Mouse (Mus musculus): ENCODE measurements around the gene Mid1. TPM values are rescaled to one million over a fixed set of nuclear protein-coding genes. Genes with fewer than 3 reads are reported as not detected.
A peak's percentile ranks its signal among the peaks of the same experiment; 100 is the strongest.
"Not testable (repeated sequence)": the region's sequence is repeated elsewhere in the genome, so short reads cannot be mapped to it uniquely, and the experiment has no call there.

Gene Mid1
- polyA plus RNA-seq, 1 experiment from 2014 or later, result 1.6 TPM

DNA sequence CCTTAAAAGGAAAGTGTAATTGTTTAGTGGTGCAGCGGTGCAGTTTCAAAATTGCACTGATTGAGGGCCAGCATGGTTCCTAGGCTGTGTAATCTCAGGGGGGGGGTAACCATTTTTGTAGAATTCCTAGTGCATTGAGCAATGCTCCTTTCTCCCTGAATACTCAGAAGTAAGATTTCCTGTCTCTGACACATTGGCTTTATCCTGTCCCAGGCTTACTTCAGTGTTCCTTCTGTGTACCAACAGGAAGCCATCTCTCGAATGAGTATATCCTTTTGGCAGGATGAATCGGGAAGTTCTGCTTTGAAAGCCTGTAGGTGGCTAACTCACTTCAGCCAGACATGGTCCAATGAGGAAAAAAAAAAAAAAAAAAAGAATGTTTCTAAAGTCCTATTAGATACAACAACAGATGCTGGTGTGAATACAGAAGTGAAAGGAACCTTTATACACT lies 290.7 kb downstream of the Mid1 start:
- not testable (repeated sequence) for H3K4me1 ChIP-seq (ENCODE audit: control insufficient read depth, low read depth, low read length); H3K4me3 ChIP-seq (ENCODE audit: low read depth, low read length); H3K36me3 ChIP-seq (ENCODE audit: control insufficient read depth, insufficient read depth); H3K27me3 ChIP-seq (ENCODE audit: control insufficient read depth, insufficient read depth, low read depth, low read length); H3K4me2 ChIP-seq (ENCODE audit: low read depth, low read length); H3K9me3 ChIP-seq (replicated peaks; ENCODE audit: control insufficient read depth, low read length); H3K9ac ChIP-seq (ENCODE audit: low read depth, low read length); H3K27ac ChIP-seq (ENCODE audit: low read length)
- WGBS (ENCODE audit: insufficient replicate concordance), result 55% methylated on average over 3 of the region's 3 CpGs
- ATAC-seq (ENCODE audit: low read depth), result peak; percentile 17; the same call in 1 of the 2 replicates

DNA sequence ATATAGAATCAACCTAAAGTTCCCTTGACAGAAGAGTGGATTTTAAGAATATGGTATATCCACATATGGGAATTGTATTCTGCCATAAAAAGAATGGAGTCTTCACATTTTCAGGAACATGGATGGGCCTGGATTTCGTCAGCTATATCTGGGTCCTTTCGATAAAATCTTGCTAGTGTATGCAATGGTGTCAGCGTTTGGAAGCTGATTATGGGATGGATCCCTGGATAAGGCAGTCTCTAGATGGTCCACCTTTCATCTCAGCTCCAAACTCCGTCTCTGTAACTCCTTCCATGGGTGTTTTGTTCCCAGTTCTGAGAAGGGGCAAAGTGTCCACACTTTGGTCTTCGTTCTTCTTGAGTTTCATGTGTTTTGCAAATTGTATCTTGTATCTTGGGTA lies 291.3 kb downstream of the Mid1 start:
- 48% methylated on average over 5 of the region's 5 CpGs for WGBS (ENCODE audit: insufficient replicate concordance)
- not testable (repeated sequence) for H3K9ac ChIP-seq (ENCODE audit: low read depth, low read length); H3K27me3 ChIP-seq (ENCODE audit: control insufficient read depth, insufficient read depth, low read depth, low read length); H3K9me3 ChIP-seq (replicated peaks; ENCODE audit: control insufficient read depth, low read length); H3K4me2 ChIP-seq (ENCODE audit: low read depth, low read length); ATAC-seq (ENCODE audit: low read depth); H3K27ac ChIP-seq (ENCODE audit: low read length); H3K4me1 ChIP-seq (ENCODE audit: control insufficient read depth, low read depth, low read length); H3K4me3 ChIP-seq (ENCODE audit: low read depth, low read length); H3K36me3 ChIP-seq (ENCODE audit: control insufficient read depth, insufficient read depth)

DNA sequence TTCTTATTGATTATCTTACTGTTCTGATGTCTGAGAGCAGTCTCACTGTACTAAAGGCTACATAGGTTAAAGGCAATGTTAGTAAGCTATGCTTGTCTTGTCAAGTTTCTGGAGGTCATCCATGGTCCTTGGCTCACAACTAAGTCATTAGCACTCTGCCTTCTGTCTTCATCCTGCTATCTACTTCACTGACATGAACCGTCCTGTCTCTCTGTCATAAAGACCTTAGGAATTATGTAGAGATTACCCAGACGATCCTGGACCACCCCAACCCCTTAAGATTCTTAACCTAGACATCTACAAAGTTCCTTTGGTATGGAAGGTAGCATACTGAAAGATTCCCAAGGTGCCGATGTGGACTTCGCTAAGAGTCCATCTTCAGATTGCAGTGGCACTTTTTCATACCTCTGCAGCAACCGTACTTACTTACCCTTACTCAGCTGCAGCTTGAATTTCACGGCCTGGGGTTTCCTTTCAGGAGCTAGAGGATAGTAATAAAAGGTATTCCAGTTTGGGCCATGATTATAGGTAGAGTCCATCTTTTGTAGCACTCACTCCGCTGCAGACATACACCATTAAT lies 292.9 kb downstream of the Mid1 start:
- not testable (repeated sequence) for H3K27me3 ChIP-seq (ENCODE audit: control insufficient read depth, insufficient read depth, low read depth, low read length); H3K4me3 ChIP-seq (ENCODE audit: low read depth, low read length); H3K27ac ChIP-seq (ENCODE audit: low read length); ATAC-seq (ENCODE audit: low read depth); H3K9me3 ChIP-seq (replicated peaks; ENCODE audit: control insufficient read depth, low read length); H3K9ac ChIP-seq (ENCODE audit: low read depth, low read length); H3K4me1 ChIP-seq (ENCODE audit: control insufficient read depth, low read depth, low read length); H3K4me2 ChIP-seq (ENCODE audit: low read depth, low read length)
- peaks cover 15% of the 10 kb centered on the region for H3K36me3 ChIP-seq (ENCODE audit: control insufficient read depth, insufficient read depth)
- WGBS (ENCODE audit: insufficient replicate concordance), result 77% methylated on average over 7 of the region's 7 CpGs

DNA sequence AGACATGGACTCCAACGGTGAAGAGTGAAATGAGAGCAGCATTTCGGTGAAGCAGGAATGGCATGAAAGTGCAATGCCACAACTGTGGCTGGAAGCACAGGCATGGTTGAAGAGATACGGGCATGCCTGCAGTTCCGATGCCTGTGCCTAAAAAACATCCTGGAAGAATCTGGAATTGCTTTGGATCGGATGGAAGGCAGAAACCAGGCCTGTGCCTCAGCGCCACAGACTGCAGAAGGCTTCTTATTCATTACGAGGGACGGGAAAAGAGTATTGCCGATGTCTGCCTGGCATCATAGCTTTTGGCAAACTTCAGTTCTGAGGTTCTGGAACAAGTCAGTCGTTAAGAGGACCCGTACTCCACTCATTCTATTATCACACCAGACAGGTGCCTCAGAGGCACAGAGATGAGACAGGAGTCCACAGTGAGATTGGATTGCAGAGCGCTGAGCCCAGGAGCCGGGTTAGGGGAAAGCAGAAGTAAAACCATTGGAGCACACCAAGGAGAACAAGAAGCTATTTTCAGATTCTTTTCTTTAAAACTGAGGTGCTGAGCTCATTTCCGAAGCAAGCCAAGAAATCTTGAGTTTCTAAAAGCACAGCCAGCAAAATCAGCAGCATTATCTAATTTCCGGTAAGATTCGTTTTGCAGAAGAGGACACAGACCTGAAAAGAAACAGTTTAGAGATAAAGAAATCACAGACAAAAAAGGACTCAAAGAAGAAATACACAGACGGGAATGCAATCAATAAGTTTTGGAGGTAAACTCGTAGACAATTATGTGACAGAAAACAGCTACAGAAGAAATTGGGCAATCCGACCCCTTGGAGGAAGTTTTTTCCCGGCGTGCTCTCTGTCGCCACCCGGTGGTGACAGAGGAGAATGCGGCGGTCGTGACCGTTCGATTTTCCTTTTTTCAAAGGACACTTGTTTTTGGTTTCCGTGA lies 293.7 kb downstream of the Mid1 start:
- H3K27ac ChIP-seq (ENCODE audit: low read length), result not testable (repeated sequence)

DNA sequence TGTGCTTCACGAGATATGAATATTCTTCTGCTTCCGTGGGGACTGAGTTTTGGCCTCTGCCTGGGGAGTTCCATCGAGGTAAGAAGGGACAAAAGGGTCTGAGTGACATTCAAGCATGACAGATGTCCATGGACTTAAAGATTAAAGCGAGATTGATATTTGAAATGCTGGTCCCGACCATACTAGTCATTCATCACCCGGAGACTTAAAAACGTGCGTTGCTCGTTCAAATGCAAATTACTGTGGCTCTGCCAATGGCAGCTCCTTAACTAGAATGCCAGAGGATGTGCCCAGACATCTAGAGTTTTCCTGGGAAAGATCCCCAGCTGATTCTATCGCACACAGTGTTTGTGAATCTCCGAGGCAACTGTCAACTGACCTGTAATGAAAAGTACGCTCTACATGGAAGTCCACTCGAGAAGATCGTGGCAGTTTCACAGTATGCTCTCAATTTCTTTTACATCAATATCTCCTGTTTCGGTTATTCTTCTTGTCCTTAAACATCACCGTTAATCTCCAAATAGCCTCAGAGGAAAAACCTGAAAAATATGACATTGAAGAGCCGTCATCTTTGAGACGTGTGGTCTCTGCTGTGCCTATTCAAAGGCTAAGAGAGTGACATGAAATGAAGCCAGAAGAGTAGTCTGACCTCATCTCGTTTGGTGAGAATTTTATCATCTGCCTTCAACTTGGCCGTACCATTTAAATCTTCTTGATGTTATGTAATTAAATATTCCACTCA lies 294.6 kb downstream of the Mid1 start:
- not testable (repeated sequence) for H3K4me1 ChIP-seq (ENCODE audit: control insufficient read depth, low read depth, low read length); H3K9ac ChIP-seq (ENCODE audit: low read depth, low read length); H3K27ac ChIP-seq (ENCODE audit: low read length); ATAC-seq (ENCODE audit: low read depth); H3K9me3 ChIP-seq (replicated peaks; ENCODE audit: control insufficient read depth, low read length); H3K4me2 ChIP-seq (ENCODE audit: low read depth, low read length); H3K4me3 ChIP-seq (ENCODE audit: low read depth, low read length); H3K27me3 ChIP-seq (ENCODE audit: control insufficient read depth, insufficient read depth, low read depth, low read length)
- 74% methylated on average over 20 of the region's 20 CpGs for WGBS (ENCODE audit: insufficient replicate concordance)
- H3K36me3 ChIP-seq (ENCODE audit: control insufficient read depth, insufficient read depth), result peaks cover 21% of the 10 kb centered on the region

More for the DNA sequence above, 293.7 kb downstream of the Mid1 start:
- not testable (repeated sequence) for H3K4me1 ChIP-seq (ENCODE audit: control insufficient read depth, low read depth, low read length); H3K4me3 ChIP-seq (ENCODE audit: low read depth, low read length); H3K9ac ChIP-seq (ENCODE audit: low read depth, low read length); H3K27me3 ChIP-seq (ENCODE audit: control insufficient read depth, insufficient read depth, low read depth, low read length); H3K9me3 ChIP-seq (replicated peaks; ENCODE audit: control insufficient read depth, low read length)
- peak; percentile 20 for ATAC-seq (ENCODE audit: low read depth)
- Histone ChIP-seq H3K4me2 (ENCODE audit: low read depth, low read length) (peak overlapping the region; percentile 10; the same call in 1 of the 2 replicates), H3K36me3 (ENCODE audit: control insufficient read depth, insufficient read depth) (peaks cover 13% of the 10 kb centered on the region)
- 53% methylated on average over 29 of the region's 29 CpGs for WGBS (ENCODE audit: insufficient replicate concordance)

DNA sequence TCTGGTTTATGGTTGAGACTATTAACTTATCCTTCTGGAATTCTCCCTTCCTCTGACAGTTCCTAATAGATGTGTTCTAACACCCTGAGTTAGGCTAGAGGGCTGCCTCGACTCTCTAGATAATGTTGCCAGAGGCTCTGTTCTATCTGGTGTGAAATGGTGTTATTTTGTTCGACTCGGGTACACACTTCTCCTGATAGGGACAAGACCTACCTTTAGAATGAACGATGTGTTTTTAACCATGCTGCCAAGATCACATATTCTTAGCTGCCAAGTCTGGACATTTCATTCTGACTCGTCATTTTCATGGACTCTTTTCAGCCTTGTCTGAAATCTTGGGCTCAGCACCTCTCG lies 295.2 kb downstream of the Mid1 start:
- WGBS (ENCODE audit: insufficient replicate concordance), result 67% methylated on average over 6 of the region's 6 CpGs
- not testable (repeated sequence) for H3K4me2 ChIP-seq (ENCODE audit: low read depth, low read length); H3K4me3 ChIP-seq (ENCODE audit: low read depth, low read length); H3K9ac ChIP-seq (ENCODE audit: low read depth, low read length); ATAC-seq (ENCODE audit: low read depth); H3K4me1 ChIP-seq (ENCODE audit: control insufficient read depth, low read depth, low read length); H3K27me3 ChIP-seq (ENCODE audit: control insufficient read depth, insufficient read depth, low read depth, low read length); H3K27ac ChIP-seq (ENCODE audit: low read length)
- Histone ChIP-seq H3K9me3 (replicated peaks; ENCODE audit: control insufficient read depth, low read length) (peaks cover 12% of the 10 kb centered on the region), H3K36me3 (ENCODE audit: control insufficient read depth, insufficient read depth) (peaks cover 27% of the 10 kb centered on the region)

DNA sequence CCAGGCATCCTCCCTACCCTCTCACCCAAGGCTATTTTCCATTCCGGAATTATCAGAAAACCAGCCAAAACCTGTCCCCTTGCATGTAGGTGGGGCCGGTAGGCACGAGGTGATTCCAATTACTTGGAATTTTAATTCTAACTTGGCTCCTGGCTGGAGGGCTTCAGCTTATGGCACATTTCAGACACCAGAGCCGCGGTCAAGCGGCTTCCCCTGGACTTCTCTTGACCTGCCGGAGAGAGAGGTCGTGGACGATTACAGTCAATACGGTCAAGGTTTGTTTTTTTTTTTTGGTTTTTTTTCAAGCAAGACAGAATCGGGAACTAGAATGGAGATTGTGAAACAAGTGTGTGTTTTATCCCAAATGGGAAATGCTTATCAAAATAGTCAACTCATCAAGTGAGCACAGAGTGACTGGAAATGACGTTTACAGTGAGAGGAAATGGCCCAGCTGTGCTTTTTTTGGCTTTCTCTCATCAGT lies 295.9 kb downstream of the Mid1 start:
- Histone ChIP-seq H3K4me3 (ENCODE audit: low read depth, low read length) (no peak overlapping the region), H3K4me1 (ENCODE audit: control insufficient read depth, low read depth, low read length) (peaks cover 3% of the 10 kb centered on the region; the same call in 1 of the 2 replicates), H3K9me3 (replicated peaks; ENCODE audit: control insufficient read depth, low read length) (peaks cover 15% of the 10 kb centered on the region), H3K36me3 (ENCODE audit: control insufficient read depth, insufficient read depth) (peaks cover 32% of the 10 kb centered on the region), H3K27ac (ENCODE audit: low read length) (no peak overlapping the region), H3K4me2 (ENCODE audit: low read depth, low read length) (no peak overlapping the region), H3K9ac (ENCODE audit: low read depth, low read length) (no peak overlapping the region), H3K27me3 (ENCODE audit: control insufficient read depth, insufficient read depth, low read depth, low read length) (no peaks in the 10 kb centered on the region)
- 70% methylated on average over 12 of the region's 12 CpGs for WGBS (ENCODE audit: insufficient replicate concordance)
- peak; percentile 43 for ATAC-seq (ENCODE audit: low read depth)

DNA sequence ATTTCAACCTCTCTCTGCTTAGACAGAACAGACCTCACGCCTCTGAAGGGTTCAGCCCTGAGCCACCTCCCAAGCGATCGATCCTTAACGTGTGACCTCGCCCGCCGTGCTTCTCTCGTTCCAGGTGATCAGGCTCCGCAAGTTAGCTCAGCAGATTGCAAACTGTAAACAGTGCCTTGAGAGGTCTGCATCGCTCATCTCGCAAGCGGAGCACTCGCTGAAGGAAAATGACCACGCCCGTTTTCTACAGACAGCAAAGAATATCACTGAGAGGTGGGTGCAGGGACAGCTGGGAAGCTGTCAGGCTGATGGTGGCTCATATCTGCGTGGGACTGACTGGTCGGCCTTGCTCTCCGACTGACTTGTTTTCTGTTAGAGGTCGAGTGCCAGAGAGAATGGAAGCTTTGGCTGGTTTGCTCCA lies 296.8 kb downstream of the Mid1 start:
- H3K9me3 ChIP-seq (replicated peaks; ENCODE audit: control insufficient read depth, low read length), result peaks cover 19% of the 10 kb centered on the region

More for the DNA sequence above, 296.8 kb downstream of the Mid1 start:
- H3K36me3 ChIP-seq (ENCODE audit: control insufficient read depth, insufficient read depth), result peaks cover 38% of the 10 kb centered on the region
- H3K27me3 ChIP-seq (ENCODE audit: control insufficient read depth, insufficient read depth, low read depth, low read length); H3K4me2 ChIP-seq (ENCODE audit: low read depth, low read length); H3K9ac ChIP-seq (ENCODE audit: low read depth, low read length); H3K4me1 ChIP-seq (ENCODE audit: control insufficient read depth, low read depth, low read length); ATAC-seq (ENCODE audit: low read depth); H3K4me3 ChIP-seq (ENCODE audit: low read depth, low read length); H3K27ac ChIP-seq (ENCODE audit: low read length): not testable (repeated sequence)
- WGBS (ENCODE audit: insufficient replicate concordance), result 66% methylated on average over 19 of the region's 19 CpGs
